Mouse (Mus musculus): Measurements from ENCODE around the gene Sult3a1. TPM values are rescaled to one million over a fixed set of nuclear protein-coding genes. Genes with fewer than 3 reads are reported as not detected.

Gene Sult3a1
- polyA plus RNA-seq, 1 experiment from 2014 or later: not detected

Other genes starting within 250 kb of the Sult3a1 start
- gene Clvs2, start 233.0 kb upstream of the Sult3a1 start, polyA plus RNA-seq (2015; fragmentation: Nextera tagmentation; extraction: Ambion mirVana): 0.06 TPM in 1 of 2 replicates, not detected in the other
- gene Sult3a2, start 71.0 kb upstream of the Sult3a1 start, polyA plus RNA-seq (2015; fragmentation: Nextera tagmentation; extraction: Ambion mirVana): not detected in 2 replicates
- 0.05 TPM in 1 of 2 replicates, not detected in the other for gene Rsph4a, start 47.4 kb downstream of the Sult3a1 start, polyA plus RNA-seq (2015; fragmentation: Nextera tagmentation; extraction: Ambion mirVana)
- gene Zup1, start 93.5 kb downstream of the Sult3a1 start, polyA plus RNA-seq (2015; fragmentation: Nextera tagmentation; extraction: Ambion mirVana): 21.2 and 21.7 TPM in 2 replicates
- 116 and 118 TPM in 2 replicates for gene Rwdd1, start 161.9 kb downstream of the Sult3a1 start, polyA plus RNA-seq (2015; fragmentation: Nextera tagmentation; extraction: Ambion mirVana)
- not detected in 2 replicates for gene Trappc3l, start 179.9 kb downstream of the Sult3a1 start, polyA plus RNA-seq (2015; fragmentation: Nextera tagmentation; extraction: Ambion mirVana)
- gene Calhm4, start 186.6 kb downstream of the Sult3a1 start, polyA plus RNA-seq (2015; fragmentation: Nextera tagmentation; extraction: Ambion mirVana): not detected in 2 replicates
- gene Calhm5, start 238.8 kb downstream of the Sult3a1 start, polyA plus RNA-seq (2015; fragmentation: Nextera tagmentation; extraction: Ambion mirVana): 0.78 and 0.87 TPM in 2 replicates